Mouse (Mus musculus): ENCODE results near the gene Asphd1. TPM values are rescaled to one million over a fixed set of nuclear protein-coding genes. Genes with fewer than 3 reads are reported as not detected.
A peak's percentile ranks its signal among the peaks of the same experiment; 100 is the strongest.

Gene Asphd1
- polyA plus RNA-seq, 1 experiment from 2014 or later, result not detected

DNA sequence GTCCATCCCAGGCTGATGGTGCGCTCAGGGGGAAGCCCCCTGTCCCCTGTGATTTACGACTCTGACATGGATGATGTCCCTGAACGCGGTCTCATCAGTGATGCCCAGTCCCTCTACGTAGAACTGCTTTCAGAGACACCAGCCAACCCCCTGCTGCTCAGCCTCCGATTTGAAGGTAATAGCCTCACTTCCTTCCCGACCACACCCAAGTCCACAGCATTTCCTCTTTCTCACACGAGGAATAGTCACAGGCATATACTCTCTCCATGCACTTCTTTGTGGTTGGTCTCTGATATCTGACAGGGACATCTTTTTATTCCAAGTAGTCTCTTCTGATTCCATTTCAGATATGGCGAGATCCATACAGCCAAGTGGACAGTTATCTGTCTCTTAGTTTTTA, 10.4 kb upstream of the Asphd1 start:
- Histone ChIP-seq H3K4me3 (ENCODE audit: low read length) (no peak overlapping the region), H3K27me3 (ENCODE audit: control insufficient read depth, insufficient read depth, low read length) (peaks cover 12% of the 10 kb centered on the region), H3K4me1 (ENCODE audit: control insufficient read depth, insufficient read depth, low read length) (no peaks in the 10 kb centered on the region), H3K9me3 (replicated peaks; ENCODE audit: control insufficient read depth, low read length) (no peaks in the 10 kb centered on the region), H3K27ac (ENCODE audit: low read length) (no peak overlapping the region), H3K4me2 (ENCODE audit: low read depth, low read length) (no peak overlapping the region), H3K9ac (ENCODE audit: low read length) (no peak overlapping the region), H3K36me3 (ENCODE audit: control insufficient read depth, insufficient read depth) (no peaks in the 10 kb centered on the region)
- WGBS, result 49% methylated on average over 9 of the region's 9 CpGs
- ATAC-seq (replicated peaks; ENCODE audit: extremely low read depth, insufficient read depth, low FRiP score), result no peak

DNA sequence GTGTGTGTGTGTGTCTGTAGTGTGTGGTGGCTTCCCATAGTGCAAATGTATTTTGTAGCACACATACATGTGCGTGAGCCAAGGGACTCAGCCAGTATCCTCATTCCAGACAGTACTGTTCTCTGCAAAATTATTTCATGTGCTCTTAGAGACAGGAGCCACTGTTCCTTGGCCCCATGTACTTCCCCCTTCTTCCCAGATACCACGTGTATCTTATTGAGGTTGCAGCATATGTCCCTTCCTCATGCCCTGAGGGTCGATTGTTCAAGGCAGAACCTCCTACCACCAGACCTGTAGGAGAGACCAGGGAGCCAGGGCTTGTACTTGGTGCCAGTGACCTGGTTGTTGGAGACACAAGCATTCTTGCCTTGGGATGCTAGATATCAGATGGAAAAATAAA, 5.7 kb upstream of the Asphd1 start:
- no peaks in the 10 kb centered on the region for H3K9me3 ChIP-seq (replicated peaks; ENCODE audit: control insufficient read depth, low read length)
- H3K4me2 ChIP-seq (ENCODE audit: low read depth, low read length), result no peak overlapping the region
- no peaks in the 10 kb centered on the region for H3K4me1 ChIP-seq (ENCODE audit: control insufficient read depth, insufficient read depth, low read length)
- H3K27ac ChIP-seq (ENCODE audit: low read length), result no peak overlapping the region
- H3K27me3 ChIP-seq (ENCODE audit: control insufficient read depth, insufficient read depth, low read length), result peaks cover 27% of the 10 kb centered on the region
- H3K36me3 ChIP-seq (ENCODE audit: control insufficient read depth, insufficient read depth), result no peaks in the 10 kb centered on the region
- WGBS, result 56% methylated on average over 3 of the region's 3 CpGs
- no peak overlapping the region for H3K4me3 ChIP-seq (ENCODE audit: low read length)
- no peak overlapping the region for H3K9ac ChIP-seq (ENCODE audit: low read length)
- ATAC-seq (replicated peaks; ENCODE audit: extremely low read depth, insufficient read depth, low FRiP score), result no peak

DNA sequence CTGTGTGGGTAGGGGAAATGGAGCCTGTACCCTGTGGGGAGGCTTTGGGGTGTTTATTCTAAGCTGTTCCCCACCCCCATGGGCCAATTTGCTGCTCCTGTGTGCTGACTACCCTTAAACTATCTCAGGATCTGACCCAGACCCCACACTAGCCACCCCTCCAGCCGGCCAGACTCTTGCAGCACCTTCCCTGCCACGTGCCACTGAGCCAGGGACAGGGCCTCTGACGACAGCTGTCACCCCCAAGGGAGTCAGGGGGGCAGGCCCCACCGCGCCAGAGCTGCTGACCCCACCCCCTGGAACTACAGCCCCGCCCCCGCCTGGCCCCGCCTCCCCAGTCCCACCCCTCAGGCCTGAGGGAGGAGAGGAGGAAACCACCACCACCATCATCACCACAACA, 3.3 kb upstream of the Asphd1 start:
- peaks cover 4% of the 10 kb centered on the region; the same call in 1 of the 2 replicates for H3K4me1 ChIP-seq (ENCODE audit: control insufficient read depth, insufficient read depth, low read length)
- H3K27me3 ChIP-seq (ENCODE audit: control insufficient read depth, insufficient read depth, low read length), result peaks cover 29% of the 10 kb centered on the region
- no peak overlapping the region for H3K9ac ChIP-seq (ENCODE audit: low read length)
- H3K36me3 ChIP-seq (ENCODE audit: control insufficient read depth, insufficient read depth), result no peaks in the 10 kb centered on the region
- no peak overlapping the region for H3K4me3 ChIP-seq (ENCODE audit: low read length)
- H3K9me3 ChIP-seq (replicated peaks; ENCODE audit: control insufficient read depth, low read length), result no peaks in the 10 kb centered on the region
- 0% methylated on average over 8 of the region's 8 CpGs for WGBS
- no peak overlapping the region for H3K27ac ChIP-seq (ENCODE audit: low read length)
- ATAC-seq (replicated peaks; ENCODE audit: extremely low read depth, insufficient read depth, low FRiP score), result no peak
- no peak overlapping the region for H3K4me2 ChIP-seq (ENCODE audit: low read depth, low read length)

DNA sequence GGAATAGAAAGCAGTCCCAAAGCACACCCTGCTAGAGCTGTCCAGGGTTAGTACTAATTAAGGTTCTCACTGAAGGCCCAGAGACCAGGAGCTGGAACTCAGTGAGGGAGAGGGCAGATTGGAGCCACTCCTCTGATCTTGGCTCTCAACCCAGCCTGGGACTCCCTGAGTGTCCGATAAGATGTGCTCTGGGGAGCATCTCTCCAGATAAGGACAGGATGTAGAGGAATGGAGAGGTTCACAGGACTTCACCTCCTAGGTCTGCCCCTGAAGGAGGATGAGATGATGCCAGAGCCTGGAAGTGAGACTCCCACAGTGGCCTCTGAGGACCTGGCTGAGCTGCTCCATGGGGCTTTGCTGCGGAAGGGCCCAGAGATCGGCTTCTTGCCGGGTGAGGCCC, 2.4 kb upstream of the Asphd1 start:
- Histone ChIP-seq H3K4me1 (ENCODE audit: control insufficient read depth, insufficient read depth, low read length) (peaks cover 4% of the 10 kb centered on the region; the same call in 1 of the 2 replicates), H3K27me3 (ENCODE audit: control insufficient read depth, insufficient read depth, low read length) (peaks cover 29% of the 10 kb centered on the region), H3K4me3 (ENCODE audit: low read length) (no peak overlapping the region), H3K27ac (ENCODE audit: low read length) (no peak overlapping the region), H3K9ac (ENCODE audit: low read length) (no peak overlapping the region), H3K4me2 (ENCODE audit: low read depth, low read length) (no peak overlapping the region), H3K36me3 (ENCODE audit: control insufficient read depth, insufficient read depth) (no peaks in the 10 kb centered on the region), H3K9me3 (replicated peaks; ENCODE audit: control insufficient read depth, low read length) (no peaks in the 10 kb centered on the region)
- no peak for ATAC-seq (replicated peaks; ENCODE audit: extremely low read depth, insufficient read depth, low FRiP score)
- 9% methylated on average over 4 of the region's 4 CpGs for WGBS

DNA sequence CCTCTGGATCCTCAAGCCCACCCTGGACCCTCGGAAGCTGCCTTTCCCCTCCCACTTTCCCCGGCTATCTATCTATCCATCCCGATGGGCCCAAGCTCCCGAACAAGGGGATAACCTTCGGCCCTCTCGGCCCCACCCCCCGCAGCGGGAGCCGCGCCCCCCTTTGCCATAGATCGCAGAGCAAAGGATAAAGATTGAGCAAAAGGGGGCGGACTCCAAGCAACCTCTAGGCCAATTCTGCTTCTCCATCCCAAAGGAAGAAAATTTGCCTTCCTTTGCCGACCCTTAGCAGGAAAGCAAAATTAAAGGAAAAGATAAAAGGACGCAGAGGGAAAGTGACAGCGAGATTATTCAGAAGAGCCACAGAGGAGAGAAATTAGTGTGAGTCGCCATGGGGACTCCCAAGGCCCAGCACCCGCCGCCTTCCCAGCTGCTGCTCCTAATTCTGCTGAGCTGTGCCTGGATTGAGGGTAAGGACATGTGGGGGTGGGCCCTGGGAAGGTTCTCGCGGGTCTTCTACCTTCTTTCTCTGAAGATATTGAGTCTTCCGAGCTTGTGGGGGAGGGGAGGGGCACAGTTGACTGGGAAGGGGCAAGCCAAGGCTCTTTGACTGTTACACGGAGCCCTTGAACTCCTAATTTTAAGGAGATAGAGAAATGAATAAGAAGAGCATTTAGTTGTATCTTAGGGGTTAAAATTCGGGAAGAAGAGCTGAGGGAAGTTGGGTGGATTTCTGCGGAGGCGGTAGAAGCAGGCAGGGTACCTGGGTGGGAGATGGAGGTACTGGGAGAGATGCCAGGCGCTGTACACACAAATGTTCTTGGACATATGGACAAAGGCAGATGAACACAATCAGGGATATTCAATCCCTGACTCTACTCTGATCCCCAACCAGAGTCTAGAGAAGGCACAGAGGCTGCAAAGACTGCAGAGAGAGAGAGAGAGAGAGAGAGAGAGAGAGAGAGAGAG, 1.5 kb upstream of the Asphd1 start:
- Histone ChIP-seq H3K4me2 (ENCODE audit: low read depth, low read length) (peak overlapping the region; percentile 78), H3K4me3 (ENCODE audit: low read length) (no peak overlapping the region; the same call in 1 of the 2 replicates), H3K4me1 (ENCODE audit: control insufficient read depth, insufficient read depth, low read length) (peaks cover 4% of the 10 kb centered on the region; the same call in 1 of the 2 replicates), H3K9me3 (replicated peaks; ENCODE audit: control insufficient read depth, low read length) (no peaks in the 10 kb centered on the region), H3K27ac (ENCODE audit: low read length) (no peak overlapping the region), H3K27me3 (ENCODE audit: control insufficient read depth, insufficient read depth, low read length) (peaks cover 29% of the 10 kb centered on the region), H3K9ac (ENCODE audit: low read length) (no peak overlapping the region), H3K36me3 (ENCODE audit: control insufficient read depth, insufficient read depth) (no peaks in the 10 kb centered on the region)
- WGBS, result 6% methylated on average over 26 of the region's 26 CpGs
- ATAC-seq (replicated peaks; ENCODE audit: extremely low read depth, insufficient read depth, low FRiP score), result no peak

DNA sequence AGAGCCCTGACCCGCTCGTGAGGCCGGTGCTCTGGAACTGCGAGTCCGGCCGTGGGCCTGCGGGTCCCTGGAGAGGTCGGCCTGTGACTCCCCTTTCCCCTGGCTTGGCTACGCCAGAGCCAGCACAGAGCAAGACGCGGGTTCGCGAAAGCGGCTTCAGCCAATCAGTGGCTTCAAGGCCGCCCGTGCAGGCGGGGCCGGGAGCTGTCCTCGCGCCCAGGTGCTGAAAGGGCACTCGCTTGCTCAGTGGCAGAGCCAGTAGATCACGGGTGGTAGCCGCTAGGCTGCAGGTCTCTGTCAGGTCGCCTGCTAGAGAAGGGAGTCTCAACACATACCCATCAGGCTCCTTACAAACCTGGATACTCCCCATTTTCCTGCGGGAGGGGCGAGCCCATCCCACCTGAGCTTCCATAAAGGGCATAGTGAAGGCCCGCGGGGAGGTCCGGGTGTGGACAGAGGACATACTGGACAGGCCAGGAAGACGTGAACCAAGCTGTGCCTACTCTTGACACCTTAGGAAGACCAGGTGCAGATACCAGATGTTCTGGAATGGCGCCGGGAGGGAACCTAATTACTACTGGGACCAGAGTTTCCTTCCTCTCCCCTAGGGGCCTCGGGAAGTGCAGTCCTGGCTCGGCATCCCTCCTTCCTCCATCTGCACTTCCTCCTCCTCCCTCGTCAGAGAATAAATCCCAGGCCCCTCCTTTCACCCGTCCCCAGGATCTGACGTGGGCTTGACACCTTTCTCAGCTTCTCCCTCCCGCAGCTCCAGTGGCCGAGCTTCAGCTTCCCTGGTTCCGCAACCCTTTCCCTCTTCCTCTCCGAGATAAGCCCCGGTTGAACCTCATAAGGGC, 638 bp upstream of the Asphd1 start, which contains the start of gene Sez6l2:
Gene Sez6l2, plus strand, starts transcription at position 771 of the 854 bp plus-strand sequence.
- WGBS, result 1% methylated on average over 42 of the region's 42 CpGs
- no peaks in the 10 kb centered on the region for H3K36me3 ChIP-seq (ENCODE audit: control insufficient read depth, insufficient read depth)
- peak within 1 kb of the TSS; percentile 48 for H3K4me3 ChIP-seq (ENCODE audit: low read length)
- ATAC-seq (replicated peaks; ENCODE audit: extremely low read depth, insufficient read depth, low FRiP score), result peak; percentile 85
- peaks cover 4% of the 10 kb centered on the region; the same call in 1 of the 2 replicates for H3K4me1 ChIP-seq (ENCODE audit: control insufficient read depth, insufficient read depth, low read length)
- H3K27me3 ChIP-seq (ENCODE audit: control insufficient read depth, insufficient read depth, low read length), result peaks cover 29% of the 10 kb centered on the region
- H3K9ac ChIP-seq (ENCODE audit: low read length), result peak within 1 kb of the TSS; percentile 35; the same call in 1 of the 2 replicates
- H3K4me2 ChIP-seq (ENCODE audit: low read depth, low read length), result peak within 1 kb of the TSS; percentile 78
- H3K9me3 ChIP-seq (replicated peaks; ENCODE audit: control insufficient read depth, low read length), result no peaks in the 10 kb centered on the region
- no peak within 1 kb of the TSS for H3K27ac ChIP-seq (ENCODE audit: low read length)

DNA sequence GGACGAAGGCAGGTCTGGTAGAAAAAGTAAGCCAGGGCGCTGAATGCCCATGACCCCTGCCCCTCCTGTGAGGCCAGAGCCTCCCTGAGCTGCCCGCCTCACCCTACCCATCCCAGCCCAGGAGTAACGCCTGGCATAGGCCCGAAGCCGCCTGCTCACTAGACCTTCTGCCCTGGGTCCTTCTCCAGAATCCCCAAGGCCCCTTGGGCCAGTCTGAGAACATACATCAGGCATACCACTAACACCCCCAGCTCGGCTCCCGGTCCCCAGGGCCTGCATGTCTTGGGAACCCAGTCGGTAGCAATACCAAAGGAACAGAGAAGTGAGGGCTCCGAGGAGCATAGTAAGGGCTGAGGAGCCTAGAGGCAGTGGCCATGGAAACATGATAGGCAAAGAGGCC, 756 bp downstream of the Asphd1 start:
- 69% methylated on average over 10 of the region's 10 CpGs for WGBS
- Histone ChIP-seq H3K4me1 (ENCODE audit: control insufficient read depth, insufficient read depth, low read length) (peaks cover 4% of the 10 kb centered on the region; the same call in 1 of the 2 replicates), H3K9me3 (replicated peaks; ENCODE audit: control insufficient read depth, low read length) (no peaks in the 10 kb centered on the region), H3K27me3 (ENCODE audit: control insufficient read depth, insufficient read depth, low read length) (peaks cover 29% of the 10 kb centered on the region), H3K27ac (ENCODE audit: low read length) (no peak overlapping the region), H3K36me3 (ENCODE audit: control insufficient read depth, insufficient read depth) (no peaks in the 10 kb centered on the region), H3K4me3 (ENCODE audit: low read length) (no peak overlapping the region), H3K9ac (ENCODE audit: low read length) (no peak overlapping the region), H3K4me2 (ENCODE audit: low read depth, low read length) (no peak overlapping the region)
- no peak for ATAC-seq (replicated peaks; ENCODE audit: extremely low read depth, insufficient read depth, low FRiP score)

DNA sequence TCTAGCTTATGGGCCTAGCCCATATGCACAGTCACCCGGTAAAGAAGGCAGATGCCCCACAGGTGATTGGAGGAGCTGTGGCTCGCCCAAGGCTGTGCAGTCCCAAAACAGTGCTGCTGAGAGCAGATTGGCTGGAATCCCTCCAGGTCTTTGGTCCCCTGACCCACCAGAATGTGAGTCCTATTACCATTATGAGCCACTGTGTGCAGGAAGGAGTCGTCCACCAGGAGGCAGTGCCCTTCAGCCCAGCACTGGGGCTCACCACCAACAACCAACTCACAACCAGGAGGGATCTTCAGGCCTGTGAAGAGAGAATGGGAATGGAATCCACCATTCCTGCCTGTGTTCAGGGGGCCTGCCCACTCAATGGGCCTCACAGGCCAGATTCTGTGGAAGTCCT, 2.9 kb downstream of the Asphd1 start:
- 41% methylated on average over 3 of the region's 3 CpGs for WGBS
- H3K9ac ChIP-seq (ENCODE audit: low read length), result no peak overlapping the region
- no peak overlapping the region for H3K4me2 ChIP-seq (ENCODE audit: low read depth, low read length)
- H3K36me3 ChIP-seq (ENCODE audit: control insufficient read depth, insufficient read depth), result no peaks in the 10 kb centered on the region
- H3K4me3 ChIP-seq (ENCODE audit: low read length), result no peak overlapping the region
- H3K27me3 ChIP-seq (ENCODE audit: control insufficient read depth, insufficient read depth, low read length), result peaks cover 16% of the 10 kb centered on the region
- no peak overlapping the region for H3K27ac ChIP-seq (ENCODE audit: low read length)
- no peaks in the 10 kb centered on the region for H3K9me3 ChIP-seq (replicated peaks; ENCODE audit: control insufficient read depth, low read length)
- no peak for ATAC-seq (replicated peaks; ENCODE audit: extremely low read depth, insufficient read depth, low FRiP score)
- H3K4me1 ChIP-seq (ENCODE audit: control insufficient read depth, insufficient read depth, low read length), result peaks cover 4% of the 10 kb centered on the region; the same call in 1 of the 2 replicates
